Mouse (Mus musculus) liver, embryonic 14.5 days (tissue): ENCODE measurements around the gene Eif2b1. TPM values are rescaled to one million over a fixed set of nuclear protein-coding genes. Genes with fewer than 3 reads are reported as not detected.

Experiments
- ATAC-seq: fragments of 200-750 bp; cut with Nextera tagmentation; 2 replicates; pipeline ENCODE4 v1.8.0; 2017; ENCODE audit warnings: moderate number of reproducible peaks, mild to moderate bottlenecking, moderate library complexity; ENCODE audit not compliant: insufficient read depth
- DNase-seq, 3 experiments: peaks; one replicate each; pipeline ENCODE4 v3.0.0-alpha.2; 2012 to 2013; ENCODE audit warnings: low read depth in 3 of 3, low spot score in 3 of 3
- H3K27ac ChIP-seq: fragments of 300-500 bp; sonication (generic); 2 replicates; pipeline ENCODE4 v1.5.1; 2014; ENCODE audit warnings: moderate library complexity, mild to moderate bottlenecking, control low read depth, inconsistent platforms
- H3K27me3 ChIP-seq: fragments of 300-500 bp; sonication (generic); 2 replicates; pipeline ENCODE4 v1.6.1; 2014; ENCODE audit warnings: mild to moderate bottlenecking, low read length, moderate library complexity; ENCODE audit not compliant: control insufficient read depth, insufficient read depth
- H3K36me3 ChIP-seq: fragments of 300-500 bp; sonication (generic); replicated peaks from 2 replicates; pipeline ENCODE4 v1.6.1; 2014; ENCODE audit warnings: low read depth; ENCODE audit not compliant: control insufficient read depth, insufficient read depth
- H3K4me1 ChIP-seq, 2 experiments: fragments of 200-500 bp in 1 of 2; fragments of 300-500 bp in 1 of 2; sonication (generic) in 1 of 2; replicated peaks; 2 replicates each; pipeline ENCODE4 v1.6.1; 2012 to 2014; ENCODE audit warnings: antibody characterized with exemption in 1 of 2, inconsistent platforms in 1 of 2, low read length in 1 of 2; ENCODE audit not compliant: control insufficient read depth in 2 of 2, insufficient read depth in 2 of 2
- H3K4me2 ChIP-seq: fragments of 300-500 bp; sonication (generic); 2 replicates; pipeline ENCODE4 v1.6.1; 2014; ENCODE audit warnings: low read depth, mild to moderate bottlenecking, control low read depth, moderate library complexity
- H3K4me3 ChIP-seq, 2 experiments: fragments of 200-500 bp in 1 of 2; fragments of 300-500 bp in 1 of 2; sonication (generic) in 1 of 2; 2 replicates each; pipeline ENCODE4 v1.5.1; 2012 to 2014; ENCODE audit warnings: low read depth in 2 of 2, low read length in 2 of 2, mild to moderate bottlenecking in 2 of 2, control low read depth in 1 of 2, inconsistent platforms in 1 of 2, moderate library complexity in 1 of 2; ENCODE audit not compliant: insufficient read depth in 1 of 2
- H3K9ac ChIP-seq: fragments of 300-500 bp; sonication (generic); replicated peaks from 2 replicates; pipeline ENCODE4 v1.6.1; 2014; ENCODE audit warnings: mild to moderate bottlenecking, control low read depth, moderate library complexity
- H3K9me3 ChIP-seq: fragments of 300-500 bp; sonication (generic); 2 replicates; pipeline ENCODE4 v1.6.1; 2016; ENCODE audit warnings: low read length, mixed read lengths; ENCODE audit not compliant: control insufficient read depth
- CTCF ChIP-seq: IDR thresholded peaks from 2 replicates; pipeline ENCODE4 v1.5.1; 2016; ENCODE audit warnings: antibody characterized with exemption, low read depth, control low read depth
- EP300 ChIP-seq: IDR thresholded peaks from 2 replicates; pipeline ENCODE4 v1.6.1; 2016; ENCODE audit warnings: antibody characterized with exemption, low read depth
- WGBS: fragments of 180-500 bp; shearing (Covaris S2); extraction: QIAGEN DNeasy Blood & Tissue Kit; methylation state at CpG from one replicate; pipeline ENCODE4 v1.1.7; 2014; ENCODE audit not compliant: insufficient replicate concordance; 5-methylcytosine and 5-hydroxymethylcytosine counted together
- polyA plus RNA-seq, 2 experiments: library from polyadenylated mRNA; depleted of rRNA in 1 of 2; stranded (reverse) in 1 of 2; unstranded in 1 of 2; fragments of >200 nt; fragmentation: Nextera tagmentation in 1 of 2; extraction: Ambion mirVana in 1 of 2; gene quantifications; 2 replicates each; pipeline versions ENCODE4 v1.2.1 to v1.2.3; 2012 to 2014

Eif2b1 gene
- polyA plus RNA-seq, 2 experiments, result 25.7 to 50.5 TPM

DNA sequence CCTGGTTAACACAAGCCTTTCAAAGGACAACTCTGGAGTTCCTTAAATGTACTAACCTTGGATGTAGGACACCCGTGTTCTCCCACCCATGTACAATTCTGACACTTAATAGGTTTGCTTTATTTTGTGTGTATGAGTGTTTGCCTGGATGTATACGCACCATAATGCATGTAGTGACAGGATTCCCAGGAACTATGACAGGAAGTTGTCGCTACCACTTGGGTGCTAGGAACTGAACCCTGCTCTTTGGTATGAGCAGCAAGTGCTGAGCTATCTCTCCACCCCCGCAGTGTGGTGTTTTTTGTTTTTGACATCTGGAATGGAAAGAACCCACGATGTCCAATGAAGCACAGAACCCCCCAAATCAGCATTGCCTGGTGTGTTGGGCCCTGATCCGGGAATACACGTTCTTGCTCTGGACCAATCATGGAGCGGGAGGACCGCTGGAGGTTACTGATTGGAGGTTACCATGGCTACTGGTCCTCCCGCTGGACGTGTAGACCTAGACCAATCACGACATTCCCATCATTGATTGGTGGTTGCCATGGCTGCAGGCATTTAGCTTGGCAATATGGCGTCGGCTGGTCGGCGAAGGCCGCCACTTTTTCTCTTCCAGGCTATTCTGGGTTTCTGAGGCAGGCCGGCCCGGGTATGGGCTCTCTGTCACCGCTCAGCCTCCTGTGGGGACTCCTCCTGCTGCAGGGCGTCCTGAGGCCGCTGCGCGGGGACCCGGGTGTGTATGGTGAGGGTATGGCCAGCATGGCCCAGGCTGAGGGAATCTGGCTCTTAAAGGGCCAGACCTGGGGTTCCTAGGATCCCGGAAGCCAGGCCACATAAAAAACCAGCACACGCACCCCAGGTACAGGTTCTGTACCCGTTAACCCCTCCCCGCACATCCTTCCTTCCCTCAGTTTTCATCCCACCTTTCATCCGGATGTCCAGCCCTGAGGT lies 19.6 kb upstream of the Eif2b1 start:
- no peak for TF ChIP-seq CTCF
- TF ChIP-seq EP300, result no peak
- DNase-seq, result peak; percentile 84 to 88 (median 88)
- H3K27ac ChIP-seq, result no peak overlapping the region
- no peaks in the 10 kb centered on the region for H3K36me3 ChIP-seq
- H3K9me3 ChIP-seq, result no peaks in the 10 kb centered on the region
- peak; percentile 94 for ATAC-seq
- H3K4me3 ChIP-seq, result peak overlapping the region; percentile 53 to 59
- H3K4me1 ChIP-seq, result peaks cover 3 to 5% of the 10 kb centered on the region in 2 experiments; a peak in 2 of 4 replicates
- H3K4me2 ChIP-seq, result peak overlapping the region; percentile 76
- H3K9ac ChIP-seq, result peak overlapping the region; percentile 23; the same call in 1 of the 2 replicates
- WGBS, result 12% methylated on average over 30 of the region's 30 CpGs
- no peaks in the 10 kb centered on the region for H3K27me3 ChIP-seq

DNA sequence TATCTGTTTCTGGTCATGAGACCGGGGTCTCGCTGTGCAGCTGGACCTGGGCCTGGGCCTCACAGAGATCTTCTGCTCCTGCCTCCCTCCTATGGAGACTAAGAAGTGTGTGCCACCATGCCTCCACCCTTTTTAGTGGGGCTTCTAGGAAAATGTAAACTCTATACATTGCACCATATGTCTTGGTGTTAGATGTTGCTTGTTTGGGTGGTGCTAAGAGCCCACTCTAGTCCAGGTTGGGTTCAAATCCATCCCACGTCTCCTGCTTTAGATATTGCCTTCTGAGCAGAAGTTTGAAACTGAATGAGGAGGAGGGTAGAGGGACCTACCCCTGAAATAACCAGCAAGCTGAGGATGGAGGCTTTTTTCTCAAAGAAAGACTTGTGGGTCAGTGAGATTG lies 13.8 kb upstream of the Eif2b1 start:
- no peak for ATAC-seq
- Histone ChIP-seq H3K4me2 (no peak overlapping the region), H3K36me3 (peaks cover 10% of the 10 kb centered on the region; the same call in 1 of the 2 replicates), H3K4me1 (no peaks in the 10 kb centered on the region), H3K27ac (no peak overlapping the region), H3K27me3 (no peaks in the 10 kb centered on the region), H3K9ac (no peak overlapping the region), H3K9me3 (no peaks in the 10 kb centered on the region), H3K4me3 (no peak overlapping the region)
- 82% methylated on average over 3 of the region's 3 CpGs for WGBS
- DNase-seq, result no peak
- TF ChIP-seq EP300, result no peak
- TF ChIP-seq CTCF, result no peak

DNA sequence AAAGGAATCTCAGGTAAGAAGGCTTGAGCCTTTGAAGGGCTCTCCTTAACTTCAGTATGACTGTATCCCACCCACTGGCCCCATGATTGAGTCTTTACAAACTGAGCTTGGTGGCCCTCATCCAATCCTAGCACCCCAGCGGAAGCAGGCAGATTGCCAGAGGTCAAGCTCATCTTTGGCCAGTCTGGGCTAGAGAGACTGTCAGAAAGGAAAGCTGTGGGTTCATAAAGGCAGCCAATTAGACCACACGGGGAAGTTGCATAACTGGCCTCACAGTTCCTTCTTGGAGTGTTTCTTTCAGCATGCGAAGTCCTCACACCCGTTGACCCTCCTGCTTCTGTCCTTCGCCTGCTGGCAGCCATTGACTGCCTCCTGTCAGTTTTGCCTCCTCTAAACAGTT lies 3.6 kb upstream of the Eif2b1 start:
- Histone ChIP-seq H3K4me3 (no peak overlapping the region), H3K27ac (no peak overlapping the region), H3K9me3 (no peaks in the 10 kb centered on the region), H3K4me2 (no peak overlapping the region), H3K27me3 (no peaks in the 10 kb centered on the region), H3K36me3 (peaks cover 12% of the 10 kb centered on the region), H3K4me1 (peaks cover 11 to 15% of the 10 kb centered on the region in 2 experiments), H3K9ac (no peak overlapping the region)
- DNase-seq (no peak), ATAC-seq (no peak)
- WGBS, result 42% methylated on average over 5 of the region's 5 CpGs
- no peak for TF ChIP-seq EP300
- no peak for TF ChIP-seq CTCF

DNA sequence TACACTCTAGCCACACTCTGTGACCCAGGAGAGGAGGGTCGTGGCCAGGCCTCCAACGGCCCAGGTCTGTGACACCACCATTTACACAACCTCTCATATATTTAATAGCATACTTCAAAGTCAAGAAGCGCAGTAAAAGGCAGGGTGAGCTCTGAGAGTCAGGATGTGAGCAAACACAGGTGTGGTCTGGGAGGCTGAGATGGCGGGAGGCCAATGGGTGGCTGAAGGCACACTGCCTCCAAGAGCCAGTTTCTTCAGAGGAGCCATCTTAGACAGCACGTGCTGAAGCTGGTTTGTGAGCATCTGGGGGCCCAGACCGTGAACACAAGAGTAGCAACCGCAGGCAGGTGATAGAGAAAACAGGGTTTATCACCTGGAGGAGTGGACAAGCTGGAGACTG lies 3.5 kb downstream of the Eif2b1 start:
- Histone ChIP-seq H3K9ac (no peak overlapping the region), H3K27ac (no peak overlapping the region), H3K27me3 (no peaks in the 10 kb centered on the region), H3K9me3 (no peaks in the 10 kb centered on the region), H3K36me3 (peaks cover 43% of the 10 kb centered on the region), H3K4me3 (no peak overlapping the region), H3K4me2 (no peak overlapping the region), H3K4me1 (peaks cover 11 to 15% of the 10 kb centered on the region in 2 experiments)
- TF ChIP-seq EP300 (no peak), CTCF (no peak)
- DNase-seq (no peak), ATAC-seq (no peak)
- WGBS, result 80% methylated on average over 7 of the region's 7 CpGs

DNA sequence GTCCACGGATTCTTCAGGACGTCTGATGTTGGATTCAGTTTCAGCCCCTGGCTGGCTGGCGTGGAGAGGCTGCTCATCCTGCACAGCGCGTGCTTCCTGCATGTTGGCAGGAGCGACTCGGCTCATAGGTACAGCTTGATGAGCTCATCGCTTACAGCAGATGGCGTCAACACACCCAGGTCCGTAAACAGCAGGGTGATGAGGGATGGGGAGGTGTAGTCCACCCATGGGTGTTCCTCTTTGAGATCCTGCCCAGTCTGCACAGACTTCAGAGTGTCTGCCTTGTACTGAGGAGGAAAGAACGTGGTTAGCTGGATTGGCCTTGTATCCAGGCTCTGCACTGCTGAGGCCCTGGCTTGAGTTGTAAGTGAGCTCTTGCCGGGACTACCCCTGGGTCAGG lies 7.9 kb downstream of the Eif2b1 start:
- Histone ChIP-seq H3K9me3 (no peaks in the 10 kb centered on the region), H3K9ac (no peak overlapping the region), H3K4me1 (no peaks in the 10 kb centered on the region), H3K4me3 (no peak overlapping the region), H3K36me3 (peaks cover 68% of the 10 kb centered on the region), H3K27ac (no peak overlapping the region), H3K27me3 (no peaks in the 10 kb centered on the region), H3K4me2 (no peak overlapping the region)
- DNase-seq (no peak), ATAC-seq (no peak)
- no peak for TF ChIP-seq EP300
- no peak for TF ChIP-seq CTCF
- WGBS, result 83% methylated on average over 12 of the region's 12 CpGs
